Mouse (Mus musculus) heart, adult 2 months (tissue): ENCODE results near the gene Pxdc1.

Experiments
- CTCF ChIP-seq: fragments of 200-600 bp; IDR thresholded peaks from 2 replicates; pipeline ENCODE4 v1.8.1; 2022; ENCODE audit warnings: antibody characterized with exemption, mild to moderate bottlenecking, moderate library complexity
- POLR2A ChIP-seq: fragments of 200-500 bp; IDR thresholded peaks from 2 replicates; pipeline ENCODE4 v1.6.1; 2011; ENCODE audit warnings: mild to moderate bottlenecking, low read depth, low read length, control low read depth; ENCODE audit not compliant: insufficient read depth

DNA sequence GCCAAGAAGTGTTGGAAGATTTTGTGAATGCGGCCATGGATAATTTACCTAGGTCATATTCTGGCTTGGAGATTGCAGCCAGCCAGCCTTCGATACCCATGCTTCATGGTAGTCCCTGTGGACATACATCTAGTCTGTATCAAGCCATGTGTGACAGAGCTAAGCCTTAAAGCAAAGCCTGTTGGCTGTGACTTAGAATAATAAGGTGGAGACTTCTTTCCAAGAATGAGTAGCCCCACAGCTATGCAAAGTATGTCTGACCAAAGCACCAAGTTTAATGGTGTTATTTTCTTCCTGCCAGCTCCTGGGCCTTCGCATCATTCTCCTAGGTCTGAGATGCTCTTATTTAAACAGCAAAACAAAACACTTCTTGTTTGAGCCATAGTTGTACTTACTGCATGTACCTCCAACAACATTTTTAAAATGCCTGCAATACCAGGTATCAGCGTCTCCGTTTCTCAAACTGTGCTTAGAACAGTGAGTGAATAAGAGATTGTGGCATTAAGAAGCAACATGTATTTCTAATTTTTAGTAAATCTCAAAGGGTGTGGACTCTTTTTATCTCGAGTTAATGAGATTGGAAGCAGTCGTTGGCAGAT lies 43.5 kb upstream of the Pxdc1 start:
- TF ChIP-seq CTCF (no peak), POLR2A (no peak)
